Mouse (Mus musculus) lung, postnatal 0 days (tissue): Measurements from ENCODE around the gene Osbpl6. TPM values are rescaled to one million over a fixed set of nuclear protein-coding genes. Genes with fewer than 3 reads are reported as not detected.

Experiments used
- ATAC-seq: fragments of 200-750 bp; cut with Nextera tagmentation; 2 replicates; pipeline ENCODE4 v1.8.0; 2017; ENCODE audit warnings: moderate library complexity
- DNase-seq: peaks from one replicate; pipeline ENCODE4 v3.0.0-alpha.2; 2016; ENCODE audit warnings: low spot score
- H3K27ac ChIP-seq: fragments of 300-500 bp; sonication (generic); 2 replicates; pipeline ENCODE4 v1.5.1; 2014; ENCODE audit warnings: antibody characterized with exemption, mild to moderate bottlenecking, low read length, mixed read lengths
- H3K27me3 ChIP-seq: fragments of 300-500 bp; sonication (generic); replicated peaks from 2 replicates; pipeline ENCODE4 v1.6.1; 2014; ENCODE audit warnings: low read length, mixed read lengths; ENCODE audit not compliant: insufficient read depth
- H3K36me3 ChIP-seq: fragments of 300-500 bp; sonication (generic); 2 replicates; pipeline ENCODE4 v1.6.1; 2014; ENCODE audit warnings: low read length, mixed read lengths; ENCODE audit not compliant: insufficient read depth
- H3K4me1 ChIP-seq: fragments of 300-500 bp; sonication (generic); 2 replicates; pipeline ENCODE4 v1.6.1; 2014; ENCODE audit warnings: antibody characterized with exemption, low read depth, low read length, mixed read lengths; ENCODE audit not compliant: insufficient read depth
- H3K4me2 ChIP-seq: fragments of 300-500 bp; sonication (generic); replicated peaks from 2 replicates; pipeline ENCODE4 v1.6.1; 2014; ENCODE audit warnings: low read depth, mild to moderate bottlenecking, low read length, moderate library complexity, mixed read lengths
- H3K4me3 ChIP-seq: fragments of 300-500 bp; sonication (generic); 2 replicates; pipeline ENCODE4 v1.5.1; 2014; ENCODE audit warnings: low read depth, low read length
- H3K9ac ChIP-seq: fragments of 300-500 bp; sonication (generic); replicated peaks from 2 replicates; pipeline ENCODE4 v1.6.1; 2014; ENCODE audit warnings: low read depth, mild to moderate bottlenecking
- H3K9me3 ChIP-seq: fragments of 300-500 bp; sonication (generic); 2 replicates; pipeline ENCODE4 v1.6.1; 2016; ENCODE audit warnings: low read length, mixed read lengths
- CTCF ChIP-seq: IDR thresholded peaks from 2 replicates; pipeline ENCODE4 v1.5.1; 2016; ENCODE audit warnings: antibody characterized with exemption, mild to moderate bottlenecking
- EP300 ChIP-seq: IDR thresholded peaks from 2 replicates; pipeline ENCODE4 v1.6.1; 2016; ENCODE audit warnings: antibody characterized with exemption, mild to moderate bottlenecking, control low read depth
- WGBS: fragments of 180-500 bp; shearing (Covaris S2); extraction: QIAGEN DNeasy Blood & Tissue Kit; methylation state at CpG from one replicate; pipeline ENCODE4 v1.1.7; 2014; 5-methylcytosine and 5-hydroxymethylcytosine counted together
- polyA plus RNA-seq: library from polyadenylated mRNA; unstranded; fragments of >200 nt; fragmentation: Nextera tagmentation; extraction: Ambion mirVana; gene quantifications from 2 replicates; pipeline ENCODE4 v1.2.1, GENCODE M21; 2015

The Osbpl6 gene
- polyA plus RNA-seq, 1 experiment from 2014 or later = 60.1 TPM

DNA sequence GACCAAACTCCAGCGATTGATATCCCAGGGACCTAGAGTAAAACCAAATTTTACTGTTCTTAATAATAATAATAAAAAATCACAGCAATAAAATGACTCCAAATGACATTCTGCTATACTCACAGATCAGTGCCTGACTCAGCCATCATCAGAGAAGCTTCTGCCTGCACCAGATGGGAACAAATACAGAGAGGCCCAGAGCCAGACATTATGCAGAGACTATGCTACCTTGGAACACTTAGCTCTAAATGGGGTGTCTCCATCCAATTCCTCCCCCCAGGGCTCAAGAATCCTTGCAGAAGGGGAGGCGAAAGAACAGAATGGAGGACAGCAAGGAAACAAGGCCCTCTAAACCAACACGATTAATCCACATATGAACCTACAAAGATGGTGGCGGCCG lies 60.4 kb downstream of the Osbpl6 start:
- no peak for DNase-seq
- Histone ChIP-seq H3K4me2 (no peak overlapping the region), H3K4me1 (no peaks in the 10 kb centered on the region), H3K4me3 (no peak overlapping the region), H3K36me3 (no peaks in the 10 kb centered on the region), H3K27me3 (no peaks in the 10 kb centered on the region), H3K9me3 (no peaks in the 10 kb centered on the region), H3K27ac (no peak overlapping the region), H3K9ac (no peak overlapping the region)
- TF ChIP-seq EP300 (no peak), CTCF (no peak)
- WGBS = 97% methylated on average over 5 of the region's 5 CpGs
- ATAC-seq = no peak

GRCm38 (mm10) chr2:76468204-76468603 lies 61.9 kb downstream of the Osbpl6 start:
- H3K27ac ChIP-seq = no peak overlapping the region
- peak; percentile 78 for DNase-seq
- H3K27me3 ChIP-seq = no peaks in the 10 kb centered on the region
- no peak overlapping the region for H3K4me3 ChIP-seq
- TF ChIP-seq CTCF (no peak), EP300 (no peak)
- no peaks in the 10 kb centered on the region for H3K36me3 ChIP-seq
- WGBS = 35% methylated on average over 8 of the region's 8 CpGs
- no peak overlapping the region for H3K4me2 ChIP-seq
- no peaks in the 10 kb centered on the region for H3K9me3 ChIP-seq
- H3K9ac ChIP-seq = no peak overlapping the region
- H3K4me1 ChIP-seq = no peaks in the 10 kb centered on the region
- peak; percentile 77 for ATAC-seq

DNA sequence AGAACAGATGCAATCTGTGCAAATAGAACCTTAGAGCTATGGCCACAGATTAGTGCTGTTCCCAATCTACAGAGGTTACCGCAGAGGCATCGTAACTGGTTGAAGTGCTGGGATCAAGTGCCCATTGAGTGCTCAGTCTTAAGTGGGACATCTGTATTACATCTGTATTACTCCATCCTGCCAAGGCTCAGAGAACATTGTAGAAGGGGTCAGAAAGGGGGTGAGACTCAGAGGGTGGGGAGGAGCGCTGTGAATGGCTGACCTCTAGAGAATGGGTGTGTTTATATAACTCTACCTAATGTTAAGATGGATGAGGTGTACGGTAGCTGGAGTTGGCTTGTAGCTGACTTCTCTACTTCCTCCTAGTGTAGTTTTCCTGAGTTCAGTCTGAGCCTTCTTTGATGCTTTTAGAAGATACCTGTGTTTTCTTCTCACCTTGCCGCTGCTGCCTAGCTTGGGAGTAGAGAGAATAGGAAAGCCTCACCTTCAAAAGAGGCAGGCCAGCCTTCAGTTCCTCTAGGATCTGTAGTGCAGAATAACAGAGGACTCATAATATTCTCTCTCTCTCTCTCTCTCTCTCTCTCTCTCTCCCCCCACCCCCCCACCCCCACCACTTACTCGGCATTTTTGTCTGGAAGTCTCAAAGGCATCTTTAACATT lies 62.9 kb downstream of the Osbpl6 start:
- Histone ChIP-seq H3K27me3 (no peaks in the 10 kb centered on the region), H3K9ac (no peak overlapping the region), H3K36me3 (no peaks in the 10 kb centered on the region), H3K4me3 (no peak overlapping the region), H3K27ac (no peak overlapping the region), H3K4me1 (no peaks in the 10 kb centered on the region), H3K4me2 (no peak overlapping the region), H3K9me3 (no peaks in the 10 kb centered on the region)
- TF ChIP-seq CTCF = no peak
- TF ChIP-seq EP300 = no peak
- peak; percentile 45 for ATAC-seq
- 33% methylated on average over 6 of the region's 6 CpGs for WGBS
- DNase-seq = peak; percentile 51

- WGBS = 40% methylated on average over 8 of the region's 8 CpGs
- H3K4me3 ChIP-seq = no peak overlapping the region
- DNase-seq (no peak), ATAC-seq (no peak)
- no peaks in the 10 kb centered on the region for H3K27me3 ChIP-seq
- TF ChIP-seq CTCF = no peak
- TF ChIP-seq EP300 = no peak
- H3K4me1 ChIP-seq = no peaks in the 10 kb centered on the region; the same call in 1 of the 2 replicates
- no peak overlapping the region for H3K9ac ChIP-seq
- no peaks in the 10 kb centered on the region for H3K36me3 ChIP-seq
- no peak overlapping the region for H3K27ac ChIP-seq
- no peaks in the 10 kb centered on the region for H3K9me3 ChIP-seq
- H3K4me2 ChIP-seq = peak overlapping the region; percentile 14; the same call in 1 of the 2 replicates
Observed at GRCm38 (mm10) chr2:76469751-76470099, 63.4 kb downstream of the Osbpl6 start.

DNA sequence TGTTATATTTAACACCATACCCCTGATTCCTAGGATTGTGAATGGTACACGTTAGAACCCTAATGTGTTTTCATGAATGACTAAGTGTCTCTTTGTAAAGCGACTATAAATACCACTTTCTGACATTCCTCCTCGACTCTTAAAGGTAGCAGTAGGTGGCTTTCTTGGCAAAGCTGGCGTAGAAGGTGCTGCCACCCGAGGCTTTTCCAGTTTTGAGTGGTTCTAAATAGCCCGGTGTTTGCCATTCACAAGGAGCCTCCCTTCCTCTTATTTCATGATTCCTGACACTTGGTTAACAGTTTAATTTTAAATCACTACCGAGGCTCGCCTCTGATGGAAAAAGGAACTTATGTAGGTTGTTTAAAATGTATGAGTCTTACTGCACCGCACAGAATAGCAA lies 64.1 kb downstream of the Osbpl6 start:
- WGBS = 47% methylated on average over 9 of the region's 9 CpGs
- no peak overlapping the region for H3K9ac ChIP-seq
- no peaks in the 10 kb centered on the region for H3K27me3 ChIP-seq
- TF ChIP-seq EP300 (no peak), CTCF (no peak)
- H3K4me1 ChIP-seq = no peaks in the 10 kb centered on the region; the same call in 1 of the 2 replicates
- H3K27ac ChIP-seq = no peak overlapping the region
- ATAC-seq = peak; percentile 31; the same call in 1 of the 2 replicates
- no peaks in the 10 kb centered on the region for H3K9me3 ChIP-seq
- DNase-seq = peak; percentile 57
- peak overlapping the region; percentile 14; the same call in 1 of the 2 replicates for H3K4me2 ChIP-seq
- no peak overlapping the region for H3K4me3 ChIP-seq
- no peaks in the 10 kb centered on the region for H3K36me3 ChIP-seq

- TF ChIP-seq EP300 (no peak), CTCF (peak; percentile 33)
- no peak for DNase-seq
- H3K27ac ChIP-seq = no peak overlapping the region
- no peaks in the 10 kb centered on the region for H3K36me3 ChIP-seq
- no peaks in the 10 kb centered on the region for H3K27me3 ChIP-seq
- no peak overlapping the region for H3K9ac ChIP-seq
- no peak overlapping the region for H3K4me3 ChIP-seq
- no peak for ATAC-seq
- H3K4me2 ChIP-seq = no peak overlapping the region
- 9% methylated on average over 1 of the region's 1 CpGs for WGBS
- H3K9me3 ChIP-seq = no peaks in the 10 kb centered on the region
- no peaks in the 10 kb centered on the region; the same call in 1 of the 2 replicates for H3K4me1 ChIP-seq
Observed at GRCm38 (mm10) chr2:76475788-76476187, 69.5 kb downstream of the Osbpl6 start.
